Mouse (Mus musculus) brain, embryonic 14.5 days (tissue): ENCODE measurements around the gene Apoc1.

ENCODE experiments used
- CTCF ChIP-seq: fragments of 200-500 bp; IDR thresholded peaks from 2 replicates; pipeline ENCODE4 v1.5.1; 2012; ENCODE audit warnings: inconsistent platforms, mild to moderate bottlenecking, moderate library complexity, borderline replicate concordance; ENCODE audit not compliant: insufficient read depth, insufficient read length; ENCODE audit errors: extremely low read depth
- POLR2A ChIP-seq: fragments of 200-500 bp; IDR thresholded peaks from 2 replicates; pipeline ENCODE4 v1.6.1; 2012; ENCODE audit warnings: mild to moderate bottlenecking, inconsistent platforms, borderline replicate concordance; ENCODE audit not compliant: poor library complexity, insufficient read depth, insufficient read length, severe bottlenecking; ENCODE audit errors: extremely low read depth

GRCm38 (mm10) chr7:19690845-19691244 is 1.6 kb downstream of the Apoc1 start:
- TF ChIP-seq CTCF (no peak), POLR2A (no peak)
